Mouse (Mus musculus) liver, embryonic 14.5 days (tissue): ENCODE measurements at regions not wholly inside any gene's neighbourhood (a gene's known extent, or its start where the extent isn't known, plus 50 kb on each side); places are given as distances from the start of the nearest gene placed in this dataset.

ENCODE experiments used
- CTCF ChIP-seq: IDR thresholded peaks from 2 replicates; pipeline ENCODE4 v1.5.1; 2016; ENCODE audit warnings: antibody characterized with exemption, low read depth, control low read depth
- EP300 ChIP-seq: IDR thresholded peaks from 2 replicates; pipeline ENCODE4 v1.6.1; 2016; ENCODE audit warnings: antibody characterized with exemption, low read depth

DNA sequence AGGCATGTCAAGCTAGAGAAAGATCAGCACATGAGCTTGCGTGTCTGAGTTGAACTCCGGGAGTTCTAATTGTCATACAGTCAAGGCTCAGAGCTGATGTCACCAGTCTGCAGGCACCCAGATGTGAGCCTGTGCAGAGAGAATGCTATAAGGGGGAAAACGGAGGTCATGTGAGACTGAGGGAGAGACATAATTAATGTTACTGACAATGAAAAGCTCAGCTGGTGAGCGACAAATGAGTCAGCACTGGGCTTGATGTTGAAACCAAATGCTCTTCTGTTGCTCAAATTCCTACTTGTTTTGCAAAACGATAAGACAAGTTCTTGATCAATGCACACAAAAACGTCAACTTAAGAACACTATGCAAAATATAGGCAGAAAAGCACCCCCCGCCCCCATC, 116.1 kb upstream of the Cpeb2 start:
- TF ChIP-seq CTCF: no peak
- TF ChIP-seq EP300: no peak
